Comparison of ENCODE assay signal across 8 mouse cellular contexts in the genomic region with DNA sequence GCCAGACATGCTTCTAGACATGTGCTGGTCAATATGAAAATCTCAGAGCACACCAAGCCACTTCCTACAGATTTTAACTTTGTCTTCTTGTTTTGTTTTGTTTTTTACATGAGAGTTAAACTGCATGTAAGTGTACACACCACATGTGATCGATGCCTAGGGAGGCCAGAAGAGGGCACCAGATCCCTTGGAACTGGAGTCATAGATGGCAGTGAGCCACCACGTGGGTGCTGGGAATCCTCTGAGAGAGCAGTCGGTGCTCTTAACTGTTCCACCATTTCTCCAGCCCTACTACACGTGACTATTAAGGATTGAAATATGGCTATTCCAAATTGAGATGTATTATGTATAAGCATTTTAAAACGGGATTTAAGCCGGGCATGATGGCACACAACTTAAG. TPM values are rescaled to one million over a fixed set of nuclear protein-coding genes. Genes with fewer than 3 reads are reported as not detected.
DNase-seq lines count a peak whose midpoint lies in the region; TF ChIP-seq lines count a peak whose summit lies in the region.

No protein-coding gene starts in this region.

- H3K27ac ChIP-seq in layer of hippocampus, adult 2 months: no peak overlapping the region

- no peak overlapping the region for H3K4me3 ChIP-seq in layer of hippocampus, adult 2 months

- peak; percentile 37 for DNase-seq in adrenal gland, postnatal 10 days
- no peak for DNase-seq in adrenal gland, adult 8-10 months
- DNase-seq in layer of hippocampus, adult 2 months (ENCODE audit: low spot score in 2 of 2): no peak
- no peak for DNase-seq in layer of hippocampus, adult 11-12 months (ENCODE audit: low spot score)
- DNase-seq in CD4-positive helper T cell, adult 2 months (ENCODE audit: low read depth, low spot score): peak; percentile 35
- peak; percentile 46 for DNase-seq in induced T-regulatory cell, adult 2 months (ENCODE audit: low read depth)
- DNase-seq in Muller cell, postnatal 12 days (ENCODE audit: inconsistent ontology term): no peak
- DNase-seq in urinary bladder, postnatal 4 days (ENCODE audit: low spot score in 2 of 2): no peak

- TF ChIP-seq CTCF in layer of hippocampus, adult 2 months (conservative IDR thresholded peaks at IDR 0.05): peak; percentile 53

RNA-seq across cellular contexts. Expression of gene Mrm1, which starts 2.0 kb away (rescaled TPM):
- 10 to 100 TPM; 14.0 to 22.7 TPM for total RNA-seq in adrenal gland, postnatal 10 days (2021)
- 10 to 100 TPM; 21.6 to 24.4 (median 22.9) TPM for total RNA-seq in adrenal gland, adult 8-10 months (2022)
- 10 to 100 TPM in 1 of 2 experiments, 1 to 10 TPM in 1; 8.5 to 16.7 TPM for total RNA-seq in layer of hippocampus, adult 2 months (2021)

RNA-seq across cellular contexts. Expression of gene Dhrs11, which starts 11.4 kb away (rescaled TPM):
- total RNA-seq in adrenal gland, postnatal 10 days (2021): 10 to 100 TPM; 40.8 to 45.8 TPM
- total RNA-seq in adrenal gland, adult 8-10 months (2022): 10 to 100 TPM; 45.7 to 58.0 (median 50.5) TPM
- 1 to 10 TPM; 6.2 TPM for total RNA-seq in layer of hippocampus, adult 2 months (2021)

RNA-seq across cellular contexts. Expression of gene Ggnbp2, which starts 53.3 kb away (rescaled TPM):
- 10 to 100 TPM; 65.3 to 75.2 TPM for total RNA-seq in adrenal gland, postnatal 10 days (2021)
- 10 to 100 TPM; 76.1 to 91.6 (median 86.8) TPM for total RNA-seq in adrenal gland, adult 8-10 months (2022)
- 10 to 100 TPM; 87.7 to 92.2 TPM for total RNA-seq in layer of hippocampus, adult 2 months (2021)

Comparison
In these comparisons a context has a peak if more than half of its experiments do, and no peak if none do; other contexts are left out.
1. DNase-seq: peak in adrenal gland, postnatal 10 days (single experiment), CD4-positive helper T cell, adult 2 months (single experiment) and induced T-regulatory cell, adult 2 months (single experiment); none in adrenal gland, adult 8-10 months (single experiment), layer of hippocampus, adult 2 months (0 of 2), layer of hippocampus, adult 11-12 months (single experiment), Muller cell, postnatal 12 days (single experiment) and urinary bladder, postnatal 4 days (0 of 2).
2. RNA of gene Dhrs11, which starts 11.4 kb away (total RNA-seq): 45.7 to 58.0 TPM in adrenal gland, adult 8-10 months and 40.8 to 45.8 TPM in adrenal gland, postnatal 10 days; 6.2 TPM in layer of hippocampus, adult 2 months; every median in the first group is over 4 times any median in the second.